Mouse (Mus musculus): Measurements from ENCODE around the gene Olfr1066. TPM values are rescaled to one million over a fixed set of nuclear protein-coding genes. Genes with fewer than 3 reads are reported as not detected.
"Not testable (repeated sequence)": the region's sequence is repeated elsewhere in the genome, so short reads cannot be mapped to it uniquely, and the experiment has no call there.

Gene Olfr1066
- polyA plus RNA-seq (2012), result not detected in 2 replicates

DNA sequence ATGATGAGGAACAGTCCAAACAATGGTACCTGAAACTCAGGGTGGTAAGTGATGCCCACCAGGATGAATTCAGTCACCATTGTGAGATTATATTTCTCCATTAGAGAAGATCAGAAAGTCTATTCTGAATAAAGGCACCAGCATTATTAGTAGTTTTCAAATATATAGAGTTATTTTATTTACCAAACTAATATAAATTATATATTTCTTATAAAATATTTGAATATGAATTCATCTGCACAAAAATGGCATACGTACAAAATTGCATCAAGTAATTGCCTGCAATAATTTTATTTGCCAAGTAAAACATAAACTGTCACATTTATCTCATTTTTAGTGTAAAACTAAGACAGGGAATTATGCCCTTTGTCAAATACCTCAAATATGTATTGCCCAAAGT, at the start of gene Olfr1066:
Olfr1066 (minus strand) TSS at position 101 of the 400 bp plus-strand sequence.
- TF ChIP-seq GATA1 (IDR thresholded peaks at IDR 0.05; ENCODE audit: low read length), result no peak

DNA sequence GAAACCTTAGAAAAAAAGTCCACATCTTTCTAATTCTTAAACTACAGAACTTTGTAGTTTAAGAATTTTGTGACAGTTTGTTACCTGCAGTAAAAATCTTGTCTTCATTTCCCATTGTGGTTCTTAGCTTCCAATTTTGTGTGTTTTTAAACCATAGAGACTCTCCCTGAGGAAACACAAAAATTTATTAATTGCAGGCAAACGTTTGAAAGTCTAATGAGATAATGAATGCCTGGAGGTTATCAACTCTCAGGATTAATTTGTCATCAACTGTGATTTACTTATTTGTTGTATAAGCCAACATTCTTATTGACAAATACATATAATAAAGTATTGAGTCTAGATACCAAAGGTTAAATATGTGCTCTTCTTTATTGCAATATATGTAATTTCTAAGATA, 31.2 kb upstream of the Olfr1066 start, which contains the start of gene Olfr228:
Olfr228 (minus strand) TSS at position 101 of the 400 bp plus-strand sequence.
- TF ChIP-seq GATA1 (IDR thresholded peaks at IDR 0.05; ENCODE audit: low read length), result no peak

DNA sequence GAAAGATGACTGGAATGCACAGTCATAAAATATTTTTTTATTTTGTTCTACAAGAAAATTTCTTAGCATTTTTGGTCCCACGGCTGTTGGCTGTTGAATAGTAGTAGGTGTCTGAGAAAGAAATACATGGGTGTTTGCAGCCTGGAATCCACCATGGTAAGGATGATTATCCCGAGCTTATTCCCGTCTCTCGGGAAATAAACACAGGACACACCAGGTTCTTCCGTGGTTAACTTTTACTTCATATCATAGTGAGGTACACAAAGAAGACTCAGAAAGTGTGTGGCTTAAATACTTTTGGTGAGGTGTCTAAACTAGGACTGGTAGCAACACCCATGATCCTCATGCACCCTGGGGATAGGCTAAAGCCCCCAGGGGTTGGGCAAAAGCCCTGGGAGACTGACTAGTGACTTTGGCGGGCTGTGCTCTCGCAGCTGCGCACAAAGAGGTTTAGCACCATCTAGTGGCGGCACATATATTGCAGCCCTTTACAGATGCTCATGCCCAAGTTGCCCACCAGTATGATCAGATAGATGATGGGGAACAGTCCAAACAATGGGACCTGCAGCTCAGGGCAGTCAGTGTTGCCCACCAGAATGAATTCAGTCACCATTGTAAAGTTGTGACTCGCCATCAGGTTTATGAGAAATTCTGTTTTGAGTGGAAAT, 8.5 kb upstream of the Olfr1066 start:
- no peak for TF ChIP-seq GATA1 (IDR thresholded peaks at IDR 0.05; ENCODE audit: low read length)

DNA sequence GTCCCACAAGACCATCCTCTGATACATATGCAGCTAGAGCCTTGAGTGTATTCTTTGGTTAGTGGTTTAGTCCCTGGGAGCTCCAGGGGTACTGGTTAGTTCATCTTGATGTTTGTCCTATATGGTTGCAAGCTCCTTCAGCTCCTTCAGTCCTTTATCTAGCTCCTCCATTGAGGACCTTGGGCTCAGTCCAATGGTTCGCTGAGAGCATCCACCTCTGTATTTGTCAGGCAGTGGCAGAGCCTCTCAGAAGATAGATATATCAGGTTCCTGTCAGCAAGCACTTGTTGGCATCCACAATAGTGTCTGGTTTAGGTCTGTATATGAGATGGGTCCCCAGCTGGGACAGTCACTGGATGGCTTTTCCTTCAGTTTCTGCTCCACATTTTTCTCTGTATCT, 4.4 kb upstream of the Olfr1066 start:
- no peak for TF ChIP-seq GATA1 (IDR thresholded peaks at IDR 0.05; ENCODE audit: low read length)

DNA sequence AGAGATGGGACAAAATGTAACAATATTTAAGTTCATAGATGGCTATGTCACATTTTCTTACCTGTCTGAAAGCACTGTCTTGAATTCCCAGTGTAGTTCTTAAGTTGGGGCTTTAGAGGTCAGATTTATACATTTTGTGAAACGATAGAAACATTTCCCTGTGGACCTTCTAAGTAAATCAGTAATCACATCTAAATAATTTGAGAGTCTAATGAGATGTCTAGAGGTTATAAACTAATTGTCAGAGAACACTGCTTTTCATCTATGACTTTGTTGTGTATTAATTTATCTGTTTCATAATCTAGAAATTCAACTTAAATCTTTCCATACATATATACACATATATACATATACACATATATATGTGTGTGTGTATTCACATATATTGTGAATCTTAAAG, 5.6 kb downstream of the Olfr1066 start, which contains the start of gene Olfr1065:
Olfr1065 (minus strand) TSS at position 101 of the 400 bp plus-strand sequence.
- not testable (repeated sequence) for TF ChIP-seq GATA1 (IDR thresholded peaks at IDR 0.05; ENCODE audit: low read length)

DNA sequence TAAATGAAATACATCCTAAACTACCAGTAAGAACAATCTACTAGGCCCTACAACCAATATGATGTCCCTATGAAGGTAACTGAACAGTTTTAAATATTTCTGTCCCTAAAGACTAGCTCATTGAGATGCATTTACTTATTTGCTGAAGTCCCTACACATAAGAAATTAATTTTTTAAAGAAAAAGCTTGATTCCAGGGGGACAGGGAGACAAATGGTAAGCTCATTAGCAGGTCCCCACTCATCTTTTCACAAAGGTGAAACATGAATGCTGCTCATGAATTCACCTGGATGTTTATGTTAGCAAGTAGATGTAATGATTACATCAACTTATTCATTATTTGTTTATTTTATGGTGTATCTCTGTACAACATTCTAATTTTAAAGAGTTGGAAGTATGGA, 29.4 kb downstream of the Olfr1066 start, which contains the start of gene Olfr1062:
Olfr1062 (minus strand) TSS at position 101 of the 400 bp plus-strand sequence.
- TF ChIP-seq GATA1 (IDR thresholded peaks at IDR 0.05; ENCODE audit: low read length), result not testable (repeated sequence)

DNA sequence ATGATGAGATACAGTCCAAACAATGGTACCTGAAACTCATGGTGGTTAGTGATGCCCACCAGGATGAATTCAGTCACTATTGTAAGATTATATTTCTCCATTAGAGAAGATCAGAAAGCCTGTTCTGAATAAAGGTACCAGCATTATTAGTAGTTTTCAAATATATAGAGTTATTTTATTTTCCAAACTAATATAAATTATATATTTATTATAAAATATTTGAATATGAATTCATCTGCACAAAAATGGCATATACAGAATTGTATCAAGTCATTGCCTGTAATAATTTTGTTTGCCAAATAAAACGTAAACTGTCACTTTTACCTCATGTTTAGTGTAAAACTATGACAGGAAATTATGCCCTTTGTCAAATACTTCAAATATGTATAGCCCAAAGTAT, 42.1 kb downstream of the Olfr1066 start, which contains the start of gene Olfr1061:
Olfr1061 (minus strand) TSS at position 101 of the 400 bp plus-strand sequence.
- no peak for TF ChIP-seq GATA1 (IDR thresholded peaks at IDR 0.05; ENCODE audit: low read length)

Other genes starting within 250 kb of the Olfr1066 start
- gene Olfr1046, start 237.0 kb downstream of the Olfr1066 start, polyA plus RNA-seq (2012), result not detected in 2 replicates
- not detected in 2 replicates for gene Olfr1047, start 224.9 kb downstream of the Olfr1066 start, polyA plus RNA-seq (2012)
- not detected in 2 replicates for gene Olfr1048, start 216.0 kb downstream of the Olfr1066 start, polyA plus RNA-seq (2012)
- gene Olfr1049, start 197.9 kb downstream of the Olfr1066 start, polyA plus RNA-seq (2012), result not detected in 2 replicates
- gene Olfr1051, start 177.2 kb downstream of the Olfr1066 start, polyA plus RNA-seq (2012), result not detected in 2 replicates
- not detected in 2 replicates for gene Olfr1052, start 163.8 kb downstream of the Olfr1066 start, polyA plus RNA-seq (2012)
- gene Olfr1053, start 141.0 kb downstream of the Olfr1066 start, polyA plus RNA-seq (2012), result not detected in 2 replicates
- gene Olfr1054, start 120.8 kb downstream of the Olfr1066 start, polyA plus RNA-seq (2012), result not detected in 2 replicates
- not detected in 2 replicates for gene Olfr1055, start 106.0 kb downstream of the Olfr1066 start, polyA plus RNA-seq (2012)
- gene Olfr1056, start 93.8 kb downstream of the Olfr1066 start, polyA plus RNA-seq (2012), result not detected in 2 replicates
- gene Olfr1057, start 77.9 kb downstream of the Olfr1066 start, polyA plus RNA-seq (2012), result not detected in 2 replicates
- gene Olfr1058, start 67.7 kb downstream of the Olfr1066 start, polyA plus RNA-seq (2012), result not detected in 2 replicates
- gene Olfr1061, start 42.2 kb downstream of the Olfr1066 start, polyA plus RNA-seq (2012), result not detected in 2 replicates
- not detected in 2 replicates for gene Olfr1062, start 29.5 kb downstream of the Olfr1066 start, polyA plus RNA-seq (2012)
- not detected in 2 replicates for gene Olfr1065, start 5.7 kb downstream of the Olfr1066 start, polyA plus RNA-seq (2012)
- not detected in 2 replicates for gene Olfr228, start 31.1 kb upstream of the Olfr1066 start, polyA plus RNA-seq (2012)
- not detected in 2 replicates for gene Olfr1076, start 52.2 kb upstream of the Olfr1066 start, polyA plus RNA-seq (2012)
- gene Olfr1079, start 86.2 kb upstream of the Olfr1066 start, polyA plus RNA-seq (2012), result not detected in 2 replicates
- gene Olfr1080, start 102.0 kb upstream of the Olfr1066 start, polyA plus RNA-seq (2012), result not detected in 2 replicates
- gene Olfr1082, start 142.7 kb upstream of the Olfr1066 start, polyA plus RNA-seq (2012), result not detected in 2 replicates
- gene Olfr1084, start 183.5 kb upstream of the Olfr1066 start, polyA plus RNA-seq (2012), result not detected in 2 replicates
- not detected in 2 replicates for gene Olfr1085, start 205.8 kb upstream of the Olfr1066 start, polyA plus RNA-seq (2012)
- gene Olfr1086, start 223.8 kb upstream of the Olfr1066 start, polyA plus RNA-seq (2012), result not detected in 2 replicates
- not detected in 2 replicates for gene Olfr1087, start 242.1 kb upstream of the Olfr1066 start, polyA plus RNA-seq (2012)

All from G1E-ER4 (cell line).